Mouse (Mus musculus): ENCODE measurements around the gene Gng4. TPM values are rescaled to one million over a fixed set of nuclear protein-coding genes. Genes with fewer than 3 reads are reported as not detected.

Gng4 gene
- 0.08 and 0.31 TPM in 2 replicates for polyA plus RNA-seq (2015; fragmentation: Nextera tagmentation; extraction: Ambion mirVana)

GRCm38 (mm10) chr13:13783894-13784419, at the start of gene Gng4:
Gene Gng4 (plus strand): TSS chr13:13784059.
- under 1% methylated on average over 43 of the region's 43 CpGs for WGBS (ENCODE audit: insufficient replicate concordance)
- H3K9ac ChIP-seq = no peak within 1 kb of the TSS
- H3K27me3 ChIP-seq = peaks cover 59% of the 10 kb centered on the region
- peak within 1 kb of the TSS; percentile 56 for H3K4me3 ChIP-seq (replicated peaks)
- H3K4me2 ChIP-seq = peak within 1 kb of the TSS; percentile 75
- H3K9me3 ChIP-seq (replicated peaks) = no peaks in the 10 kb centered on the region
- H3K36me3 ChIP-seq = no peaks in the 10 kb centered on the region
- ATAC-seq (ENCODE audit: low read depth) (peak; percentile 34), DNase-seq (no peak)
- H3K4me1 ChIP-seq (replicated peaks) = peaks cover 18% of the 10 kb centered on the region
- no peak within 1 kb of the TSS for H3K27ac ChIP-seq

GRCm38 (mm10) chr13:13739232-13739631, 44.6 kb upstream of the Gng4 start:
- 74% methylated on average over 4 of the region's 4 CpGs for WGBS (ENCODE audit: insufficient replicate concordance)
- no peak overlapping the region for H3K9ac ChIP-seq
- DNase-seq (no peak), ATAC-seq (ENCODE audit: low read depth) (no peak)
- no peaks in the 10 kb centered on the region for H3K27me3 ChIP-seq
- no peak overlapping the region for H3K27ac ChIP-seq
- H3K4me3 ChIP-seq (replicated peaks) = no peak overlapping the region
- H3K4me1 ChIP-seq (replicated peaks) = no peaks in the 10 kb centered on the region
- H3K4me2 ChIP-seq = no peak overlapping the region
- H3K9me3 ChIP-seq (replicated peaks) = no peaks in the 10 kb centered on the region
- peaks cover 10% of the 10 kb centered on the region for H3K36me3 ChIP-seq

GRCm38 (mm10) chr13:13745911-13746310, 37.9 kb upstream of the Gng4 start:
- Histone ChIP-seq H3K4me3 (replicated peaks) (no peak overlapping the region), H3K4me1 (replicated peaks) (no peaks in the 10 kb centered on the region), H3K4me2 (no peak overlapping the region), H3K36me3 (peaks cover 15% of the 10 kb centered on the region), H3K9me3 (replicated peaks) (no peaks in the 10 kb centered on the region), H3K27ac (no peak overlapping the region), H3K9ac (no peak overlapping the region), H3K27me3 (no peaks in the 10 kb centered on the region)
- DNase-seq (no peak), ATAC-seq (ENCODE audit: low read depth) (no peak)
- 69% methylated on average over 3 of the region's 3 CpGs for WGBS (ENCODE audit: insufficient replicate concordance)

GRCm38 (mm10) chr13:13775778-13776494, 7.9 kb upstream of the Gng4 start:
- H3K27me3 ChIP-seq = no peaks in the 10 kb centered on the region
- no peak overlapping the region for H3K27ac ChIP-seq
- no peaks in the 10 kb centered on the region for H3K4me1 ChIP-seq (replicated peaks)
- no peak overlapping the region for H3K4me3 ChIP-seq (replicated peaks)
- H3K9ac ChIP-seq = no peak overlapping the region
- no peak for DNase-seq
- no peaks in the 10 kb centered on the region for H3K9me3 ChIP-seq (replicated peaks)
- no peak for ATAC-seq (ENCODE audit: low read depth)
- no peak overlapping the region for H3K4me2 ChIP-seq
- H3K36me3 ChIP-seq = peaks cover 14% of the 10 kb centered on the region

DNA sequence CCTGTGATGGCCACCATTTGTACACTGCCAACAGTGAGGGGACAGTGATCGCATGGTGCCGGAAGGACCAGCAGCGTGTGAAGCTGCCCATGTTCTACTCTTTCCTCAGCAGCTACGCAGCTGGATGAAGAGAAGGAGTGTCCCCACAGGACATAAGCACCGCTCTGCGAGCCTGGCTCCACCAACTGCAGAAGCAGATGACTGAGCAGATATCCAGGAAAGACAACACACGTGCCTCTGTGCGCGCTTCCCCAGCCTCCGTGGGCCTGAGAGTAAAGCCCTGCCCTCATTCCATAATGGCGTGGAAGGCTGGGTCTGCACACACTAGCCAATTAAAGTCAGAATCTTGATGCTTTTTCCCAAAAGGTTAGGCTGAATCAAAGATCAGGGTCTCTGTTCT, 6.8 kb upstream of the Gng4 start:
- Histone ChIP-seq H3K27me3 (peaks cover 1% of the 10 kb centered on the region), H3K9ac (no peak overlapping the region), H3K27ac (no peak overlapping the region), H3K9me3 (replicated peaks) (no peaks in the 10 kb centered on the region), H3K4me3 (replicated peaks) (no peak overlapping the region), H3K36me3 (peaks cover 14% of the 10 kb centered on the region), H3K4me1 (replicated peaks) (no peaks in the 10 kb centered on the region), H3K4me2 (no peak overlapping the region)
- no peak for DNase-seq
- ATAC-seq (ENCODE audit: low read depth) = no peak
- 75% methylated on average over 11 of the region's 11 CpGs for WGBS (ENCODE audit: insufficient replicate concordance)

DNA sequence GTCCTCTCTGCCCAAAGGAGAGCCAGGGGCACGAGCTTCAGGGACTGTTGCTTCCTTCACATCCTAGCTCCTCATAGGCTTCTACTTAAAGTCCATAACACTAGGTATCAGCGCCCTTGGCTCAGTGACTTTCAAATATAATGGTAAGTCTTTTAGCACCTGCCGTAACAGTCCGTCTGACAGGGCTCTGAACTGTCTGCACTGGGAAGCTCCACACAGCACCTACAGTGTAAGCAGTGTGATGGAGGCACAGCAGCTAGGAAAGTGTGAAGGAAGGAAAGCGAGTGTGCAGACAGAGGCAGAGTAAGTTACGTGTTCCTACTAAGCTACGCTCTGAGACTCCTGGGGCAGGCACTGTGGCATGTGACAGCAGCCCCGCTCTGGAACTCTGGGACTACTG, 6.2 kb upstream of the Gng4 start:
- DNase-seq = no peak
- no peak for ATAC-seq (ENCODE audit: low read depth)
- Histone ChIP-seq H3K4me1 (replicated peaks) (no peaks in the 10 kb centered on the region), H3K36me3 (peaks cover 14% of the 10 kb centered on the region), H3K4me3 (replicated peaks) (no peak overlapping the region), H3K9me3 (replicated peaks) (no peaks in the 10 kb centered on the region), H3K27ac (no peak overlapping the region), H3K9ac (no peak overlapping the region), H3K4me2 (no peak overlapping the region), H3K27me3 (peaks cover 5% of the 10 kb centered on the region)
- WGBS (ENCODE audit: insufficient replicate concordance) = 84% methylated on average over 8 of the region's 8 CpGs

- peak; percentile 29; the same call in 1 of the 2 replicates for ATAC-seq (ENCODE audit: low read depth)
- WGBS (ENCODE audit: insufficient replicate concordance) = 56% methylated on average over 1 of the region's 1 CpGs
Observed at GRCm38 (mm10) chr13:13778837-13779458, 4.9 kb upstream of the Gng4 start.

DNA sequence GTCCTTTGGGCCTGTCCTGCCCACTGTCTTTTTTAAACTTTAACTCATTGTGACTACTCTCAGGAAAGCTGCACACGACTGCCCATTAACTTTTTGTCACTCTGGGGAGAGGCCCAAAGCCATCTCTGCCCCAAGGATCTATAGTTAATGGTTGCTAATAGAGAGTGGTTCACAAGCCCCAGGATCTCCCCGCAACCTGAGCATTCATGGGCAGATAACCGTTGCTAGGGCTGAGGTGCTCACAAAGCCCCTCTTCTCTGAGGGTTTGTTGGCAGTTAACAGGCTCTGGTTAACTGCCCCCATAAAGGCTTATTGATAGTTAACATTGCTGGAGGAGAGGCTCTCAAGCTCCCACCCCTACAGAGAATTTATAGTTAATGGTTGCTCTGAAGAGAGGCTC, 3.6 kb upstream of the Gng4 start:
- Histone ChIP-seq H3K36me3 (peaks cover 14% of the 10 kb centered on the region), H3K27ac (no peak overlapping the region), H3K4me3 (replicated peaks) (no peak overlapping the region), H3K4me2 (no peak overlapping the region), H3K9me3 (replicated peaks) (no peaks in the 10 kb centered on the region), H3K4me1 (replicated peaks) (peaks cover 16% of the 10 kb centered on the region), H3K27me3 (peaks cover 31% of the 10 kb centered on the region), H3K9ac (no peak overlapping the region)
- DNase-seq (no peak), ATAC-seq (ENCODE audit: low read depth) (no peak)
- WGBS (ENCODE audit: insufficient replicate concordance) = 62% methylated on average over 3 of the region's 3 CpGs

More at GRCm38 (mm10) chr13:13778837-13779458, 4.9 kb upstream of the Gng4 start:
- H3K9ac ChIP-seq = no peak overlapping the region
- peaks cover 14% of the 10 kb centered on the region for H3K36me3 ChIP-seq
- H3K4me2 ChIP-seq = no peak overlapping the region
- H3K27me3 ChIP-seq = peaks cover 18% of the 10 kb centered on the region
- DNase-seq = no peak
- H3K4me1 ChIP-seq (replicated peaks) = peaks cover 2% of the 10 kb centered on the region
- H3K27ac ChIP-seq = no peak overlapping the region
- H3K4me3 ChIP-seq (replicated peaks) = no peak overlapping the region
- no peaks in the 10 kb centered on the region for H3K9me3 ChIP-seq (replicated peaks)

DNA sequence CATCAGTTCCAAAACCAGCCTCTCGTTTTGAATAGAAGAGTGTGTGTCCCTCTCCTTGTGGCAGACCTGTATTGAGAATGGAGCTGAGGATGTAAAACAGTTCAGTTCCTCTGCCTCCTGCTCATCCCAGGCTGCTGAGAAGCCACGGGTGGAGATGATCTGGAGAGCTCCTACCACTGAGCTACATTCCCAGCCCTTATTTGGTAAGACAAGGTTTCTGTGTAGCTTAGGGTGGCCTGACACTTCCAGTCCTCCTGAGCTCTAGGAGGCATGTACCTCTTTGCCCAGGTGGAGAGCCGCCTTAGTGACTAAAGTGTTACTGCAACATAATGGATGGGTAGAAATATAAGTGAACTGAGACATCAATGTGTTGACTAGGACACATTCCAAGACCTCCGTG, 2.8 kb upstream of the Gng4 start:
- Histone ChIP-seq H3K36me3 (peaks cover 14% of the 10 kb centered on the region), H3K9me3 (replicated peaks) (no peaks in the 10 kb centered on the region), H3K9ac (no peak overlapping the region), H3K27me3 (peaks cover 39% of the 10 kb centered on the region), H3K4me3 (replicated peaks) (no peak overlapping the region), H3K4me1 (replicated peaks) (peaks cover 18% of the 10 kb centered on the region), H3K4me2 (no peak overlapping the region), H3K27ac (no peak overlapping the region)
- no peak for DNase-seq
- ATAC-seq (ENCODE audit: low read depth) = no peak
- 56% methylated on average over 4 of the region's 4 CpGs for WGBS (ENCODE audit: insufficient replicate concordance)

DNA sequence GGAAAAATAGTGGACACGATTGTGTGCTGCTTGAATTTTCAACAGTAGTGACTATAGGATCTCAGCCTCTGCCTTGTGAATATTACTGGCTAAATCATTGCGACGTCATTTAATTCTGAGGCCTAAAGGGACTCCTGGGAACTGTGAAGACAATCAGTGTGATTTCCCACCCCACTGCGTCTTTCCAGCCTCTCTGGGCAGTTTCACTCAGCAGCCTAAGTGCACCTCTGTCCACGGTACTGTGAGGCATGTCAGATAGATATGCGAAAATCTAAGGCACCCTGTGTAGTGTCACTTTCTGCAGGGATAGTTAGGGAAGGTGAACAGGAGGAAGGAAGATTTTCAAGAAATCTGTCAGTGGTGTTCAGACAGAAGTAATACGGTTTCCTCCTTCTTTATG, 563 bp upstream of the Gng4 start:
- Histone ChIP-seq H3K9me3 (replicated peaks) (no peaks in the 10 kb centered on the region), H3K4me3 (replicated peaks) (no peak overlapping the region), H3K9ac (no peak overlapping the region), H3K4me1 (replicated peaks) (peaks cover 18% of the 10 kb centered on the region), H3K27me3 (peaks cover 57% of the 10 kb centered on the region), H3K36me3 (no peaks in the 10 kb centered on the region), H3K27ac (no peak overlapping the region), H3K4me2 (no peak overlapping the region)
- ATAC-seq (ENCODE audit: low read depth) (no peak), DNase-seq (no peak)
- 37% methylated on average over 7 of the region's 7 CpGs for WGBS (ENCODE audit: insufficient replicate concordance)

DNA sequence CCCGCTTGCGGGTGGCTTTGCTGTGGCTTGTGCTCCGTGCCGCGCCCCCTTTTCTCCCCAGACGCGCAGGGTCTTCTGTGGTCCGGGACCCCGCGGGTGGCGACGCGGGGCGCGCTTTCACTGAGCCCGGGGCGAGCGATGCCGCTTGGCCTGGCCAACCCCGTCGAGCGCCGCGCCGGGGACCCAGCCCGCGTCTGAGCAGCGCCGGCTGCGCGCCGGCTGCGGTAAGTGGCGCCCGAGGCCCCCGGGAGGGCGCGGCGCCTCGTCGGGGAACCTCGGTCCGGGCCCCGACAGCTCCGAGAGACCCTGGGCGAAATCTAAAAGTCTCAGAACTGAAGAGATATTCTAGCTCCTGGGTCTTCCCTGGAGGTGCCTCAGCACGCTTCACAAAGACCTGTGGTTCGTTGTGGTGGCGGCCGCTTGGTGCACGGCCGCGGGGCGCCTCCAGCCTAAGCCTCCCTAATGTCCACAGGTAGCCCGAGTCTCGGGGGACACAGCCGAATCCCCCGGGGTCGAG, 619 bp downstream of the Gng4 start:
- Histone ChIP-seq H3K4me2 (peak overlapping the region; percentile 75), H3K4me3 (replicated peaks) (peak overlapping the region; percentile 56), H3K4me1 (replicated peaks) (peaks cover 18% of the 10 kb centered on the region), H3K27me3 (peaks cover 59% of the 10 kb centered on the region), H3K27ac (no peak overlapping the region), H3K36me3 (no peaks in the 10 kb centered on the region), H3K9ac (no peak overlapping the region), H3K9me3 (replicated peaks) (no peaks in the 10 kb centered on the region)
- WGBS (ENCODE audit: insufficient replicate concordance) = under 1% methylated on average over 45 of the region's 59 CpGs
- DNase-seq (no peak), ATAC-seq (ENCODE audit: low read depth) (peak; percentile 31; the same call in 1 of the 2 replicates)

Measured in liver, embryonic 13.5 days (tissue).